Mouse (Mus musculus): ENCODE data around the gene Gkap1.

DNA sequence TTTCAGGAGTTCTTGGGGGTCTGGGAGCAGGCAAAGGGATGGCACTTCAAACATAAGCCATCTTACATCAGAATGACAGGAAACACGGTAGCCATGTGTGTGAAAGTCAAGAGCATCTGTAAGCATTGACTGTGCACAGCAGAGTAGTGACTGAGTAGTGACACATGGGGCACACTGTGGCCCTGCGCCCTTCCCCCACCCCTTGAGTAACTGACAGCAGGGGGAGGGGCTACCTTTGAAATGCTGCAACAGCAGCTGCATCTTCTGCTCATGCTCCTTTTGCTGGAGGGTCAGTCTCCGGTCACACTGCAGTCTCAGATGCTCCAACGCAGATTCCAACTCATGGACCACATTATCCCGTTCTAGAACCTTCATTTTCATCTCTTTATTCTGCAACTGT lies 17.3 kb upstream of the Gkap1 start:
- TF ChIP-seq CTCF (conservative IDR thresholded peaks at IDR 0.05; ENCODE audit: low read length) (no peak), NANOG (IDR thresholded peaks at IDR 0.05; ENCODE audit: borderline replicate concordance, low read length) (no peak), POU5F1 (IDR thresholded peaks at IDR 0.05; ENCODE audit: borderline replicate concordance, low read length) (no peak)

Data from E14TG2a.4 (cell line).